Mouse (Mus musculus) left cerebral cortex, adult 9 months (tissue): ENCODE measurements at regions not wholly inside any gene's neighbourhood (a gene's known extent, or its start where the extent isn't known, plus 50 kb on each side); places are given as distances from the start of the nearest gene placed in this dataset.
"Not testable (repeated sequence)": the region's sequence is repeated elsewhere in the genome, so short reads cannot be mapped to it uniquely, and the experiment has no call there.

Experiments
- DNase-seq, 2 experiments: peaks; one replicate each; pipeline ENCODE4 v3.0.0; 2022; ENCODE audit warnings: low spot score in 2 of 2

DNA sequence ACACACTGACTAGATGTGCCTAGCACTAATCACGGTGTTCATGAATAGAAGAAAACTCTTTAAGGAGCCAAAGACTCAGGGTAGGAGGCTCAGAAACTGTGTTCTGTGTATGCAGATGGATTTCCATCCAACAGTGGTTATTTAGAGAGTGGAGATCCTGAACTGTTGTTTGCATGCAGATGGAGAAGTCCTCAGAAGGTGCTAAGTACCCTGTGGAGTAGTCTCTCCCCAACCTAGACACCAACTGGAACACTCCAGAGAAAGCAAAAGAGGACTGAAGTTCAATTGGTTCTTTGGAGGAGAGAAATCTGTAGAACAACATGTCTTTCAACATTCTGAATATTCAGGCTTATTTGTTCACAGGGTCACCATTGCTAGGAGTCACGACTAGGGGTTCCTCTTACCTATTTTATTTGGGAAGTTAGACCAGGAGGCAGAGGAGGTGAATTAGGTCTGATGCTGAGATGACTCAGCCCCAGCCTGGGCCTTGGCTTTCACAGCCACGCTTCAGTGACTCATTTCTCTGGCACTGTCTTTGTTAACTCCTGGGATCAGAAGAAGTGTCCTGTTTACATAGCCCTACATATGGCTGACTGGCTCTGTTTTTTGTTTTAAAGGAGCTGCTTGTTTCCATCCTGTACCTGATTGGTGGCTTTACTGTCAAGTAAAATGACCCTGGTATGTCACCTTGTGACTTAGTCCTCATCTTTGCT lies 742.0 kb downstream of the Kcna4 start:
- DNase-seq, result peak in 1 of 2 experiments; percentile 22

DNA sequence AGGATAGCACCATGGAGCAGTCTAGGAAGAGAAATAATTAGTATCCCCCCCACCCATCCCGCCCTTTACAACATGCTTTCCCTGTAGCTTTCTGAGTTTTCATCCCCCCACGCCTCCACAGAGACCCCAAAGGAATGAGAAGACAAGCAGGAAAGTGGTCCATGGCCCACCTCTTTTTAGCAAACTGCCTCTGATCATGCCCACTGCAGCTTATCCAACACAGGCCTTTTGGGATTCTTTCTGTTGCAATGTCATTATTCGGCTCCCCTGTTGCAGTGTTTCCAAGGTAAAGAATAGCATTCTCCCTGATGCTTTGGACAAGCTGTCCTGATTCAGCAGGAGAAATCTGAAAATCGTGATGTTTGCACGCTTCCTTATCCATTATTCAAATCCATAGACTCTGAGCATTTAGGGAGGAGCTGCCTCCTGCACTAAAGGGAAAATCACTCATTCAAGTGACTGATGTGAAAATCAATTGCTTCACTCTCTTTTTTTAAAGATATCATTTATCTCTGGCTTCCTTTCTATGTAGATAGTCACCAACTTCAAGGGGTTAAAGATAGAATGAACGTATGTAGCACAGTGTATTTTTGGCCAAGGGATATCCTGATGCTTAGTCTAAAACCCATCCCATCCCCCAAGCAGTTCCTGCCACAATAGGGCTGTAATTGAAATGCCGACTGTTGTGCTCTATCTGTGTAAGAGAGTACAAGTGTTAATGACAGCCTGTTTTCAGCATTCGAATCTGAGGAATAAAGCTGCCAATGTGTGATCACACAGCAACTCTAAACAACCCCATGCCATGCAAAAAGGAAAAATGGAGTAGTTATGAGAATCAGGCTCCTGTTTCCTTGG lies 743.1 kb downstream of the Kcna4 start:
- DNase-seq, result no peak

DNA sequence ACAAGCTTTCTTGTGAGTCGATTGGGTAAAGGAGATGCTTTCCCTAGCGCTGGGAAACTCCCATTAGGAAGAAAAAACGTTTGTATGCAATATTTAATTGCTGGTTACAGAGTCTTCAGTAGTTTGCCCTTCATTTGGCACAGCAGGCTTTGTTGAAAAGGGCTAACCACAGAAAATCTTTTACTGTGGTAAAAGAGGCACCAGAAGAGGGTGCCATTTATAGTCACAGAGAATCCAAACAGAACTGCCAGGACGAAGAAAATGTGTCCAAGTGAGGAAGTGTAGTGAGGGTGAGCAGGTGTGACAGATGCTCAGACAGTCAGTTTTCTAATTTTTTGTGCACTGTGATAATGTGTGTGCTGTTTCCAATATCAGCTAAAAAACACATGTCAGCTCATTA lies 744.4 kb downstream of the Kcna4 start:
- no peak for DNase-seq

DNA sequence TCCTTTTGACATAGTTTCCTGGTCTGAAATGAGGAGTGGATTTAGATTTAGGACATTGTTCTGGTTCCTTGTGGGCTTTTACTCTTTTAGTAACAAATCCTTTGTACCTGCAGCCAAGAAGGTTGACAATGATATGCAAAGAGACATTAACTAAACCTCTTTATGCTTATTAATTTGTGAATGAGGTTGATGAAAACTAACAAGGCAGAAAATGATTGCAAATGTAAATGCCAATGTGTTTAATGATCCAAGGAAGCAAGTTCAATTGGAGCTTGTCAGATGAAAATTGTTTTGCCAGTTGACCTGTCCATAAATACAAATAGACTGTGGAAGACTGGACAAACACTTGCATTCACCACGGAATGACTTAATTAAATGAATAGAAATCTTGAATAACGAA lies 751.6 kb downstream of the Kcna4 start:
- DNase-seq, result no peak

DNA sequence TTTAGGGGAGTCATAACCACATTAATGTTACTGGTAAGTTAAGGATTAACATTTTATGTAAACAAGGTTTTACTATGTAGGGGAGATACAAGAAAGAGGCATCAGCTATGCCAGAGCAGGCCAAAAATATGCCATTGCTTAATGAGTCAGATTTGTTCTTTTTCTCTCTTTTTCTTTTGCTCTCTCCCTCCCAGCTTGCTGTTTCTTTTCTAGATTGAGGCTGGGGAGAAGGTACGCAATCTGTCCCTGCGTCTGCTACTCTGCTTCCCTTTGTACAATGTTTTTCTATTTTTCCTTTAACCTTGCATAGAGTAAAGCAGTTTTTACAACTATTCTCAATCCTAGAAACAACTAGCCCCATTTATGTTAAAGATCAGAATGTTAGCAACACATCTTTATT lies 754.4 kb downstream of the Kcna4 start:
- no peak for DNase-seq

DNA sequence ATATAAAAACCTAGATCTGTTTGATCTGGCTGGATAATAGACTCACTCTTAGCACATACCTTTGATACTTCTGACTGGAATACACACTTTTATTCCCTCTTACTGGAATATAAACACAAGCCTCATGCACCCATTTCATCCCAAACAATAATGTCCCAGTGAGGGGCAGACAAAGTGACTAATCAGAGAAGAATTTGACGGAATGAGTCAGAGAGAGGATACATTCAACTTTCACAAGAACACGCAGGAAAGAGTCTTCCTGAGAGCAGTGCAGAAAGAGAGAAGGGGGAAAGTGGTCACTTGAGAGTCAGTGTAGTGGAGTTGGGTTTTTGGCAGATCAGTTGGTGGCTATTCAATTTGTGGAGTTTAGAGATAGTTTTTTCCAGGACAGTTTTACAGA lies 755.6 kb downstream of the Kcna4 start:
- no peak for DNase-seq

DNA sequence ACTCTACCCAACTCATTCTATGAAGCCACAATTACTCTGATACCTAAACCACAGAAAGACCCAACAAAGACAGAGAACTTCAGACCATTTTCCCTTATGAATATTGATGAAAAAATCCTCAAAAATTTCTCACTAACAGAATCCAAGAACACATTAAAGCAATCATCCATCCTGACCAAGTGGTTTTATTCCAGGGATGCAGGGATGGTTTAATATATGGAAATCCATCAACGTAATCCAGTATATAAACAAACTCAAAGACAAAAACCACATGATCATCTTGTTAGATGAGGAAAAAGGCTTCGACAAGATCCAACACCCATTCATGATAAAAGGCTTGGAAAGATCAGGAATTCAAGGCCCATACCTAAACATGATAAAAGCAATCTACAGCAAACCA lies 772.3 kb downstream of the Kcna4 start:
- DNase-seq, result not testable (repeated sequence)

DNA sequence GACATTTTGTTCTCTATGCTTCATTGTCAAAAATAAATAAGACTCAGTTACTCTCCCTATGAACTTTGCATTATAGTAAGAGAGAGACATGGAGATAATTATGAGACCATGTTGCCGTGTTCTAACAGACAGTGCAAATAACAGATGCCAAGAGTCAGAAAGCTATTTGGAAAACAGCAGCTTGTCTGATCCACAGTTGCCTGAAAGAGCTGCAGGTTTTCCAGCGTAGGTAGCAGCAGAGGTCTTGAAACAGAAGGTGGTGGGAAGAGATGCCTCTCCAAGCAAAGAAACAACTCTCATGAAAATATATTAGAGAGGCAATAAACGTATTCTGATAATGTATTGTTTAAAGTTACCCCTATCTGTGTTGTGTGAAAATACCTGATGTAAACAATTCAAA lies 793.5 kb downstream of the Kcna4 start:
- DNase-seq, result peak in 1 of 2 experiments; percentile 4

DNA sequence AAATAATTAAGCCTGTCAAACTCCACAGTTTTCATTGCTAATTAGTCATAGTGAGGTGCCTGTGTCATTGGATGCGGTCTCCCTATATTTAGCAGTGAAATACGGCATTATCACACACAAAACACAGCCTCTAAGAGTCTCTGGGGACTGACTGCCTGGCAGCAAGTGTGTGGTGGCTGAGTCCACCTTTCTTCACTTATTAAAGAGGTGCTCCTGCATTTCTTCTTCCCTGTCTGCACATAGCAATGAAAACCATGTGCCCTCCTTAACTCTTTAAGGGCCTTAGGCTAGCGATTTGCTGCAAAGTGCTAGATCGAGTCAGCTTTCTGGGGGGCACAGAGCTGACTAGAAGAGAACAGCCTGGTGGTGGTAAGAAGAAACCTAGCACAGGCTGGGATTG lies 799.8 kb downstream of the Kcna4 start:
- no peak for DNase-seq

DNA sequence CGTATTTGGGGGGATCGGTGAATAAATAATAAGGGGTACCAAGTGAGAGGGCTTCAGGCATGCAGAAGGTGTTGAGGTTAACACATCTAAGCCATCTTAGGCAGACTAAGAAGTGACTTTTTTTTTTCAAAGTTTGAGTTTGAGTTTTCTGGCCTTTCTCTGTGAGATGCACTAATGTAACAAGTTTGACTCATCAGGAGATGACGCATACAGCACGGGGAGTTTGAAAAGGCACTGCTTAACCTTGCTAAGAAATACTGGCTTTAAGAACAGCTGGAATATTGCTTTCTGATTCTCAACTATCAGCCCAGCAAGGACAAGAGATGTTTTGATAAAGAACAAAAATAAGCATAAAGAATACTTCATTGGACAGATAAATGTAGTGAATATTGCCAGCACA lies 806.6 kb downstream of the Kcna4 start:
- DNase-seq, result no peak

DNA sequence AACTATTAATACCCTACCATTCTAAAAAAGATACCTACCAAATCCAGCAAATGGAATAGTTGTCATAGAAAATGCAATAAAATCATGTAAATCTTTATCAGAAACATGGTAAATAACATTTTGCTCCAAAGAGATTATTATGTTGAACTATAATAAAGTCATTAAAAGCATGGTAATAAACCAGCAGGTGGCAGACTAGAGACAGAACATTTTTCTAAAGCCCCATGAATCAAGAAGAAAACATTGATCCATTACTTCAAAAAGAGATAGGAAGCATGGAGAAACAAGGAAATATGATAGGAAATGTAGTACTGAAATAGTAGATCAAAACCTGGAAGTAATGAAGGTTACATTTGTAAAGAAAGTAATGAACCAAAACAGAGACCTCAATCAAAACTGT lies 819.7 kb downstream of the Kcna4 start:
- DNase-seq, result peak in 1 of 2 experiments; percentile 3

DNA sequence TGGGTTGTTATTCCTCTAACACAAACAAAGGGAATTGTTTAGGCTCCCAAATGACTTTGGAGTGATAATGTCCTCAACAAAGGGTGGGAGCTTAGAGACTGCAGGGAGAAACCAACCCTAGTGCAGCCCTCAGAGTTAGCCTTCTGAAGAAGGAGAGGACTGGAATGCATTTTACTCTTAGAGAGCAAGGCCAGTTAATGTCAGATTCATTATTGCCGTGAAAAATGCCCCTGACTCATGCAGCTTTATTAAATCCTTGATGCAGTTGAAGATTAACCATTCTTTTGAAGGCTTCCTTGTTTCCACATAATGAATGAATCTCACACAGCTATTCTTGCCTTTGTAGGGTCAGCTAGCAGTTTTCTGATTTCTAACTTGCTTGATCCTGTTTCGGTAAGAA lies 855.3 kb downstream of the Kcna4 start:
- DNase-seq, result no peak

DNA sequence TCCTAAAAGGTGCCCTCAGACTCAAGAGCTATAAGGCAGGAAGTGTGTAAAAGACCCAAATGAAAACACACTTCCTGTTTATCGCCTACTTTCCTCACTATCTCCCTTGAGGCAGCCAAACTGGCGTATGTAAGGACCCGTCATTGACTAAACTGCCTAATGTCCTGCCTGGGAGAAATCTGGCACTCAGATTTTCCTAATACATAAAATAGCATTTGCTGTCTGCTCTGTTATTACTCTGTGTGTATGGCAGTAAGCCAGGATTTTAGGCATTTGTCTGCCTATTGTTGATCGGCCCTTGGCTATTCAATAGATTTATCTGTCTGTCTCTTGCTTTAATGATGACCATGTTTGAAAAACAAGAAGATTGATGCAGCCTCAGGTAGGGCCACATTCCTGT lies 857.8 kb downstream of the Kcna4 start:
- DNase-seq, result no peak

DNA sequence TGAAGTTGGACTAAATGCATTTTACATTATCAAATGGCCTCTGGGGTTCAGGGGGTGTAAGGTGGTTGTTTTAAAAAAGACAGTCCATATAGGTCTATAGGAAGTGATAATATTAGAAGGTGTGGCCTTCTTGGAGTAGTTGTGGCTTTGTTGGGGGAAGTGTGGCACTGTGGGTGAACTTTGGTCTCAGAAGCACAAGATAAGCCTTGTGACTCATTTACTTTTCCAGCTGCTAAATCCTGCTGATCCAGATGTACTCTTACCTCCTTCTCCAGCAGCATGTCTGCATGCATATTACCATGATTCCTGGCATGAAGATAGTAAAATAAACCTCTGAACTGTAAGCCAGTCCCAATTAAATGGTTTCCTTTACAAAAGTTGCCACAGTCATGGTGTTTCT lies 865.8 kb downstream of the Kcna4 start:
- DNase-seq, result no peak

DNA sequence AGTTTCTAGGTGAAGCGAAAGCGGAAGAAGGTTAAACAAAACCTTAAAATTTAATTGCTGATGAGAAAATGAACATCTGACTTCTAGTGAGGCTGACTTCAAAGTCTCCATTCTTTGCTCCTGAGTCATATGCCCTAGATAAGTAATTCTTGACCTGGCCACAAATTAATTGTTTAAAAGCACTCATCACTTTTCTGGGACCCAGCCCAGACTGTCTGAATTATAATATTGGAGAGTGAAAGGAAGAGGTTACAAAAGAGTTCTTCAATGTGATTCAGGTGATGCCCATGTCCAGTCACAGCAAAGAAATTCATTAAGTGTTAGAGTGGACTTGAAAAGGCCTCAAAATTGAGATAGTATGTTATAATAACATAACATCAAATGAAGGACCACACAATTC lies 867.3 kb downstream of the Kcna4 start:
- no peak for DNase-seq

DNA sequence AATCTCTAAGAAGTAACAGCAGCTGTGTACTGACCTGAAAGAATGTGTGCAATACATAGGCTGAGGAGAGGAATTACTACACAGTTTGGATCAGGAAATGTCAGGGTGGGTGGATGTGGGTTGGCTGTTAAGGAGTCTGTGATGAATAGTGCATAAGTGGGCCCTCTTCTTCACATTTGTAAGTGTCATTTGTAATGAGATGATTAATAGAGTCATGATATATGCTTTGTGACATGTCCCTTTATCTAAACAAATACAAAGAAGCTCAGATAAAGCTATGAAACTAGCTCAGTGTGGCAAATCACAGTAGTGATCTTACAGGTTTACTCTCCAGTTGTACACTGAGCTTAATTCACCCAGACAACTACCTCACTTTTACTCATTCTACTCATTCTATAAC lies 867.9 kb downstream of the Kcna4 start:
- DNase-seq, result no peak

DNA sequence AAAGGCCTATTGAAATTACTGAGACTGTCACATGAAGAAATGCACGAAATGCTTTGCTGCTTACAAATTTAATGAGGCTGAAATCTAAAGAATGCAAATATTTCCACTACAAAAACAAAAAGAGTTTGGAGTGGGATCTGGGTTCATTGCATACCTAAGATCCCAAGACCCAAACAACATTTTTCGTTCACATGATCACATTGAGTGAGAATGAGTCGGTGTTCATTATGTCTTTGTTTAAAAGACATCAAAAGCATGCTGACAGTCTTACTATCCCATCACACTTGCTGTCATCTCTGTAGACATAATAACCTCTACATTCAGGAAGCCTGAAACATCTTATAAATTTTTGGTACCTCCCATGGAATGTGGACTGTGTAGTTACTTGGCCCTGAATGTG lies 870.4 kb downstream of the Kcna4 start:
- no peak for DNase-seq

DNA sequence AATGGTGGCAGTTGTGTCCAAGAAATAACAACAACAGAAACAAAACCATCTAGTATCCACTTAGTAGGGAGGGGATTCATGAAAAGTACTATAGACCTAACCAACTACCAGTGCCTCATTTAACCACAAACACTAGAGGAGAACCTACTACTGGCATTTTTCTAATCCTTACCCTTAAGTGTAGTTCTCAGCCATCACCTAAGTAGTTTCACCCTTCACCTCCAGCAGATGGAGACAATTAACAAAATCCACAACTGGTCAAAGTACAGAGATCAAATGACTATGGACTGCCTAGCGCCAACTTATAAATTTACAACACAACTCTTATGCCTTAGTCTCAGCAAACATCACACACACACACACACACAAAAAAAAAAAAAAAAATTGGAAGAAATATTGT lies 874.6 kb downstream of the Kcna4 start:
- DNase-seq, result no peak
